Mouse (Mus musculus) T-cell, adult 2 months (primary cell): ENCODE data around the gene Akt3.
A peak's percentile ranks its signal among the peaks of the same experiment; 100 is the strongest.

ENCODE experiments used
- DNase-seq: peaks from one replicate; pipeline ENCODE4 v3.0.0; 2022; ENCODE audit warnings: low spot score

The Akt3 gene

DNA sequence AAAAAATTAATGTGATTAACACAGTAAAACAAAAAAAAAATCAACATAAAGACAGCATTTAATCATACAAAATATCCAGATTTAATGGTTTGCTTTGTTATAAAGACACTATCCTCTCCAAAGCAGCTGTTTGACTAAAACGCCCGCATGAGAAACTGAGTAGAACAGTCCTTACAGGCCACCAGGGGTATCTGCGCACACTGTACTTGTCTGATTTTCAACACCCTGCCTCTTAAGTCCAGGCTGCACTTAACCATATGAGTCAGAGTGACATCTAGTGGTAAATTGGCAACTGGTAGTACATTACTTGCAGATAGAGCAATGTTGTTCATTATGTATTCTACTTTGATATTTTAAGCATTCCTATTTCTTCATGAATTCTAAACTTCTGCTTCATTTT, 69.3 kb downstream of the Akt3 start:
- peak; percentile 46 for DNase-seq

DNA sequence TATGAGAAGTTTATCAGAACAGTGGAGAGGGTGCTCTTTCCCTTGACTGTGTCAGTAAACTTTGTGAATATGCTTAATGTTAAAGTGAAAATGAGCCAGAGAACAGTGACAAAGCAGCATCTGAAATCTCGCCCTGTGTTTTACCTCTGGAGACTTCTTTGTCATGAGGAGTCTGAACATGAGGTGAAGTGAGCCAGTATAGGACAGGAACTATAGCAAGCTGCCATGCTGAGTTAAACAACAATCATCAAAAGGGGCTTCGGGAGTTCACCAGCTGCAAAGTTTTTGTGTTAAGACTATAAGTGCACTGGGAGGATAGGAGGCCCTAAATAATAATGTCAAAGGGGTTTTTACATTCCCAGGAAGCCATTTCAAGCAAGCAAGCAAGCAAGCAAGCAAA, 71.3 kb downstream of the Akt3 start:
- DNase-seq = no peak

DNA sequence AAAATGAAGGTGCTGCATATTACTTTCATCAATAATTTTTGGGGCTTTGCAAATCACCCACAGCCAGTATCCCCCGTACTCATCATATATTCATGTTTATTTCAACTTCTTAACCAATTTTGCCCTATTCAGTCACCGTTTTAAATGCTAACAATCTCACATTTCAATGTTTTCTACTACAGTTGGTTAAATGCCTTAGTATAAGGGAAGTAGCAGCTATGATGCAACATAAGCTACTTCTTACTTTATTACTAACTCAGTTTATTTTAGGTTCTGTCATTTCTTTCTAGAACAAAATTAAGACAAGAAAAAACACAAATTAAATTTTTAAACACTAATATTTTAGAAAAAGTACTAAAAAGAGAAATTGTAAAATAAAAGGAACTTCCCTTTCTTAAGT, 78.4 kb downstream of the Akt3 start:
- DNase-seq = no peak

DNA sequence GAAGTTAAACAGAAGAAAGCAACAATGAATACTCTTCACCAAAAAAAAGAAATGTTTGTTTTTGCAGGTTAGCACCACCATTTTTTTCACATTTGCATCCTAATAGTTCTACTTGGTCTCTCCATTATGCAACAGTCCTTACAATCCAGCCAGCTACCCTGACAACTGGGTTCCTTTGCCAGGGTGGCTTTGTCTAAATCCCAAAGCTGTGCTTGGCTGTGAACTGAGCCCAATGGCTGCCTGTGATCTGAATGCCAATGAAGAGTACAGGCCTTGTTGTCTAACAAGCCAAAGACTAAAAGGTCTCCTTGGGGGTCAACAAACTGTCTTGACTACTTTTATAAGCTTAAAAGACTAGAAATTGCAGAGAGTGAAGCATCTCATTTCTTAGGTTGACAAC, 82.6 kb downstream of the Akt3 start:
- DNase-seq = no peak

DNA sequence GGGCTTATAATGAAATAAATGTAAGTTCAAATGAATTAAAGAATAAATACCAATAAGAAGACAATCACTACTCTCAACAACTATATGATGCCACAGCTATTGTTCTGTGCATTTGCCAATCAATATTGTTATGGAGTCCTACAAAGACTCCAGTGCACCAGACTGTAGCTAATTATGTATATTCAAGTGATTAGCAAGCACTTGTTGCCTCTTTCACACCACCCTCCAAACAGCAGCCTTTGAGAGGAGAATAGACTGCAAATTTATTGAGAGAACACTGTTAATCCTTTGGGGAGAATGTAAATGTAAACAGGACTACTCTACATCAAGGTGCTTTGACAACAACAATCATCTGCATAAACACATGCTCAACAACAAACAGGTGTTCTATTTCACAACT, 86.7 kb downstream of the Akt3 start:
- DNase-seq = no peak

DNA sequence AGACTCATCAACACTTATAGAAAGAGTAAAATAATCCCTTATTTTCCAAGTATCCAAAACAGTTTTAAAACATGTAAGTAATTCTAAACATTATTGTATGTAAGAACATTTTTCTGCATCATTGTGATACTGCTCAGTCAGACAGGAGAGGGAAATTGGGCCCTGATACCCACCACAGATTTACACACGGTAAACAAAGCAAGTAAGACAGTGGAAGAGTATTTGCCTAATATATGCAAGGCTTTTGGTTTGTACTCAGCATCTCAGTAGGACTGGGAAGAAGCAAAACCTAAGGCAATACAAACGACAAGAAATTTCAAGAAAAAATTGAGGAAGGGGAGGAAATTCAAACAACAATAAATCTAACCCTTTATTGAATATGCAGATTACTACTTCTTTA, 92.2 kb downstream of the Akt3 start:
- no peak for DNase-seq

DNA sequence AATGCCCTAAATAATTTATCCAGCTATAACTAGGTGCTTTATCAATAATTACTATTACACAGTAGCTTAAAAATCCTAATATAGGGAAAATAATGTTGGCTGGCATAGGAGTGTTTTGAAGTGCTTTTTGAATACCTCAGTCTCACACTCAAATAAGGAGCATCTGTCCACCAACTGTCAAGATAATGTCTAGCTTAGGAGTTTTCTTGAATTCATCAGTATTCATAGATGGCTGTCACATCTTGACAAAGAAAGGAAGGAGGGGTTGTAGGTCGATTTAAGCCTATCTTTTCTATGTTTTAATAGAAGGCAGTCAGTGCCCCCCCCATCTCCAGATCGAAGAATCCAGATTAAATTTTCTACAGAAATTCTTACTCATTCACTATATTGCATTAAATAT, 92.7 kb downstream of the Akt3 start:
- no peak for DNase-seq

DNA sequence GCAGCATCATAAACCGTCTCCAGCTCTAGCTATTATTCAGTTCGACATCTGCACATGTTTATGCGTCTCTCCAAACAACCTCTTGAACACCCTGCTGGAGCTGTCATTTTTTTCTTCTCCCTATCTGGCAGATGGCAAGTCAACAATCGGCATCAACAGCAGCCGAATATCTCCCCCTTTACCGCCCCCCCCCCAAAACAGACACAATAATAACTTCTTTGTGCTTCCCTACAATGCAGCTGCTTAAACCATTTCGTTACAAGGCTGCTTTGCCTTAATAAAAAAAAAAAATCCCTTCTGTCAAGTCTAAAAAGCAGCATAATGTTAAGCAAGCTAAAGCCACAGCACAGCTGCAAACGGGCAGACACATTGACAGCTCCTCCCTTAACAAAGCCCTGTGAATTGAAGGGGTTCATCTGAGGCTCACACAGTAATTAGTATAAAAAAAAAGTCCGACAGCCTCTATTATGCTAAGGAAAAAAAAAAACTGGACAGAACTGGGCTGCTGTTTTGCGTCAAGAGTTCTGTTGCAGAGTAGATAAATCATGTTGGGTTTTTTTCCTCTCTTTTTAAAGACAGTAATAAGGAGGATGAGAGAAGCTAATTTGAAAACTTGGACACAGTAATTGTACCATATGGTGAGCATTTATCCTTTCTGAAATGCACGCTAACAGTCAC, 107.5 kb downstream of the Akt3 start:
- no peak for DNase-seq

DNA sequence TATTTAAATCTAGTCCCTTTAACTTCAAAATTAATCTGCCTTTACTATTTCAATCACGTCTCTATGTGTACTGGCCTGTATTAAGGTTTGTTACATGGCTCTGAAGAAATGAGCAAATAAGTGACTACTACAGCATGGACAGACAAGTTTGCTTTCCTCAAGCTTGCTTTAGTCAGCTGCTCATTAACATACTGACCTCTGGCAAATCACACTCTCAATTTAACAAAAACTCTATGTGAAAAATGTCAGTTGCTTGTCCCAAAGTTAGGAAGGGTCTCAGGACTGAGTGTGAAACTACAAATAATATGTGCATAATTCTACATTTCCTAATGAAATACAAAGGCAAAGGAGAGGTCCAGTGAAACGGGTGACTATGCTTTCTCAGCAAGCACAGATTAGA, 109.3 kb downstream of the Akt3 start:
- no peak for DNase-seq

DNA sequence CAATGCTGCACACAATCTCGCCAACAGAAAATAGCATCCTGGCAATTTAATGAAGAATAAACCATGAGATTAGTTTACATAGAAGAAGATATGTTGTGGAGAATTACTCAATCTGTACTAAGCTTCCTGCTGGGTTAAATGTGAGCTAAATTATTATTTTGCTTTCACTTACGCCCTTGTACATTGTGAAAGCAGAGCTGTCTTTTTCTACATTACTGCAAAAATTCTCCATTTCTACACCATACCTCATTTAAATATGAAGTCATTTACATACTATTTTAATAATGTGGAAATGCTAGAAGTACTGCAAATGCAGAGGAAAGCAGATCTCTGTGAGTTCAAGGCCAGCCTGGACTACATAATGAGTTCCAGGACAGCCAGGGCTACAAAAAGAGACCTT, 116.5 kb downstream of the Akt3 start:
- DNase-seq = no peak

DNA sequence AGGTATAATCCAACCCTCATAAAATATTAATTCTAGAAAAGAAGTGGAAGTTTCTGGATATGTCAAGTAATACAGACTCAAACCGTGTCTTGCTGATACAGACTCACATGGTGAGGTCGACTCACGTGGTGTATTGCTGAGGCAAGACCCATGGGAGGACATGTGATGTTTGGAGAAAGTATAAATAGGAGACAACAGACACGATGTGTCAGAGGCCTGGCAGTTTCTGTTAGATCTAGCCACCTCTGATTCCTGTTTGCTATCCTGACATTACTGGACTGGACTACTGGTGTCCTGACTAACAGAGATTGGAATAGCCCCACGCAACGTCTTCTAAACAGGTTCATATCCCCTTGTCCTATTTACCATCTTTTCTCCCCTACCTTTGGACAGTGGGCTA, 118.4 kb downstream of the Akt3 start:
- no peak for DNase-seq

DNA sequence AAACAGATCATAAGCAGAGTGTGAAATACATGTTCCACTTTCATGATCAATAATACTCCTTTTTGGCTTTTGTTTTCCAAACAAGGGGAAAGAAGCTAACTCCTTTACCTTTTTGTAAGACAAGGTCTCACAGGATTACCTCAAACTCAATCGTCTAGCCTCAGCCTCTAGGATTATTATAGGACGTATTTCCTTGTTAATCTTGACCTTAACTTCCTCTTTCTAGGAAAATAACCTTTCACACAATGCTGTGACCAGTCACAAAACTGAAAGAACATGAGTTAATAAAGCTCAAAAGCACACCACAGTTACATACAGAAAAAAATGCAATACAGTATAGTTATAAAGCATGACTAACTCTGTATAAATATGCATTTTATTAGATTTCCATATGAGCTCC, 126.5 kb downstream of the Akt3 start:
- no peak for DNase-seq

DNA sequence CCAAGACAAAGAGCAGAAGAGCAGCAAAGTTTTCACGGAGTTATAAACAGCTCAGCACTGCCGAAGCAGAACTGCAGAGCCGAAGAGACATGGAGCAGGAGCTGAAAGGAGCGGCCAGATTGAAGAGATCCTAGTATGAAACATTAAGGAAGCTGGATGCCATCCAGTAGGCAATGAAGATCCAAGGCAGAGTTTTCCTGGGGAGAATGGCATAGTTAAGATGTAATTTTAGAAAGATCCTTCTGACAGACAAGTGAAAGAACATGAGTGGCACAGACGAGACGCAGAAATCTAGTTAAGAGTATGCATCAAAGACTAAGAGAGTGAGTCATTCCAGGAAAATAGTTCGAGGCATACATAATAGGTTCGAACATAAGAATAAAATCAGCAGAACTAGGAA, 131.3 kb downstream of the Akt3 start:
- DNase-seq = no peak

DNA sequence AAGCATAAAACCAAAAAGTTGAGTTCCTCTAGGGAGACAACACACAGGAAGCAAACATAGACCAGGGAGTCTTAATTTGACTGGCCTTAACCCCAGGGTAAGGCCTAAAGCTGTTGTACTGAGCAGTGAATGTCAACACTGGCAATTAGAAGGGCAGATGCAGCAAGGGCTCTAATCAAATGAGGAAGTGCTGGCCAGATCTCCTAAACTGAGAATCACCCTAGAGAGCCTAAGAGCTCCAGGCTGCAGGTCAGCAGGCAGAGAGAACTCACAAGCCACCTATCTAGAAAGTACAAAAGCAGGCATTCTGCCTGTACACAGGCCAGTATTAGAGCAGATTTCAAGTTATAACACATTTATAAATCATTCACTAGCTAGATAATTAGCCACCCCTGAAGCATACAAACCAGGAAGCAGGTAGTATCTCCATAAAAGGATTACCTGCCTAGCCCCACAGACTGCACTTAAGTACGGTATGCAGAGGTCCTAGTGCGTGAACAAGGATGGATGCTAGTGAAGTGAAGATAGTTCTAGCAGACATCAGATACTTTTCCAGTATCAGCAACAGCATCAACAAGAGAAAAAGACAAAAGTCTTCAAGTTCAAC, 147.2 kb downstream of the Akt3 start:
- no peak for DNase-seq

DNA sequence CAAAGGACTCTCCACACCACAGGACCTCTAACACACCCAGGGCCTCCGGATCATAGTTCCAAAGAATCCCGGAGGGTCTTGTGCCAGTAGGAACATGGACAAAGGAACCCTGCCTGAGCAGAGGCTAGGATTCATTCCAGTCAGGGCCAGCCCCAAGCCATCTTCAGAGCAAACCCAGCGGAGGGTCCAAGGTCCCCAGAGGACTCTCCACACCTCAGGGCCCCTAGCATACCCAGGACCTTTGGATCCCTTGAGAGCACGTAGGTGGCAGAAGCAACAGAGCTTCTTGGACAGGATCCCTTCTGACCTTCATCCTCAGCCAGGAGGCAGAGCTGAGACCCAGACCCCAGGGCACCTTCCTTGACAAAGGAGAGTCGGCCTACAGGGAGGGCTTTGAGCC, 167.5 kb downstream of the Akt3 start:
- no peak for DNase-seq

DNA sequence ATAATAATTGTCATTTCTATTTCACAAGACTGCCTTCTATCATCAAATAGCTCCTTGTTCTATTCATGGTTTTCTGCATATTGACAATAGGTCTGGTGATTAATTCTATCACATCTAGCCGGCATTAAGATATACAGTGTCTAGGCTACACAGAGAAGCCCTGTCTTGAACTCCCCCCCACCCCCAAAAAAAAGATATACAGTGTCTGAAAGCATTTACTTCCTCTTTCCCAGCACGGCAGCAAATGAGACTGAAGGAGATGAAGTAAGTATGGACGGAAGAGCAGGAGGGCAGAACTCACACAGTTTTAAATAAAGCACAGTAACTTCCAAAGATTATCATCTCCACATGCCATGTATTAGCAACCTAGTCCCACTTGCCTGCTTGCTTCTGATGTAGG, 168.5 kb downstream of the Akt3 start:
- DNase-seq = no peak

DNA sequence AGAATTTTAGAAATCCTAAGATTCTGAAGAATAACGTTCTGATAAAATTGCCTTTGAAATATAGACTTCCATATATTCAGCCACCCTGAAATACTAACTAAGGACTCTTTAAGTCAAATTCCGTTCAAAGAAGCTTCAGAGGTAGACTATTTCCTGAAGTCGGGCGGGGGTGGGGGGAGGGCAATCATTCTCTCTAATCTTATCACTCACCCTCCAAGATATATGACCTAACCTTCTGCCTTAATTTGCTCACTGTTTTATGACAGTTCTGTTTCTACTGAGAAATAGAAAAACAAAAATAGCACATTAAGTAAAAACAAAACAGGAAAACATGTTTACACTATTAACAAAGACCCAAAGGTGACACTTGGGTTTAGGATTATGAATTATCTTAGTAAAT, 169.0 kb downstream of the Akt3 start:
- DNase-seq = no peak

DNA sequence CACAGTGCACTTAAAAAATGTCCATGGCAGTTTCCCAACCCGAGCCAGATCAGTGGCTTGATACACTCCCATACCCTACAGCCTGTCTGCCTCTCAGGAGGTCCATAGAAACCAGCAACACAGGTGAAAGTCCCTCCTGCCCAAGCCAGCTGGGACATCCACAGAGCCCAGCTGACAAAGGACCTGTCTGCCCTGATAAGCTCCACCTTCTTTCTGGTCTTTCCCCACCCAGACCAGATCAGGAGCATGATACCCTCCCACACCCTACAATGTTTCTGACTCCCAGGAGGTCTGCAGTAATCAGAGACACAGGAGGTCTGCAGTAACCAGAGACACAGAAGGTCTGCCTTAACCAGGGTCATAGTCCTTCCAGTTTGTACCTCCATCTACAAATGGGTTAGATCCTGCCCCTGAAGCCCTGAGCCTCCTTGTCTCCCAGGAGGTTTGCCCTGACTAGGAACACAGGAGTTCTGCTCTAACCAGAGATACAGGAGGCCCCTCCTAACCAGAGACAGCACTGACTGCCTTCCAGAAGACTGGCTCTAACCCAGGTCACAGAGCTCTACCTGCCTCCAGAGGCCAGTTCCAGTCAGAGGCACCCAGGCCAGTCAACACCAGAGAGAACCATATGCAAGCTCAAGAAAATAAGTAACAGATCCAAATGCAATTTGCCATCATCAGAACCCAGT, 175.9 kb downstream of the Akt3 start:
- DNase-seq = no peak

DNA sequence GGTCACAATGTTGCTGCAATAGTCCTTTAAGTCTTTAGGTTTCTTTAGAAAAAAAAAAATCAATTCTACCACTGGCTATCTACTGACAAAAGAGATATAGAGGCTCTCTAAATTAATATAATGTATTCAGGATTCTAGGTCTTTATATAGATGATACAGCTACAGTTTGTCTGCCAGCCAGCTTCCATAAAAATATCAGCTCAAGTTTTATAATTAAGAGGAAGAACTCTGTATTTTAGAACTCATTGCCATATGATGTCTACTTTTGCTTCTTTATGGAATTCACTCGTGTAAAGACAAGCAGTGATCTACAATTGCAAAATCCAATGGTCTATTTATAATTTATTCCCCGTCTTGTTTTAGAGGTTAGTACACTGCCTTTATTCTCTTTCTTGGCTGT, 188.8 kb downstream of the Akt3 start:
- DNase-seq = no peak

DNA sequence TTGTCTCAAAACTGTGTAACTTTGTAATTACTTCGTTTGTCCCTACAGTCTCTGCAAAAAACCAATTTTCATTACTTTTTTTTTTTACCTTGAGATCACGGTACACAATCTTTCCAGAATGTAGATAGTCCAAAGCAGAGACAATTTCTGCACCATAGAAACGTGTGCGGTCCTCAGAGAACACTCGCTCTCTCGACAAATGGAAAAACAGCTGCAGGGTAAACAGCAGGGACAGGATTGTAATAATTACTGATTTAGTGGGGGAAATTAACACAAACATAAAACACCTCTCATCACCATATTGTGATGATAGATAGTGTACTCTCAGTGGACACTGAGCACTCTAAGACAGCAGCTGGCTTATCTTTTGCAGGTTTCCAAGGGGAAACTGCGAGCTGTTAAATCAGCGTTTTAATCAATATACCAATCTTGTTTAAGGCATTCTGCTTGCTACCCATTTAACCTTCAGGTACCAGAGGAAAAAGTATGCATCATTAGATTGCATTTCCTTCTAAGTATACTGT, 190.8 kb downstream of the Akt3 start:
- no peak for DNase-seq

DNA sequence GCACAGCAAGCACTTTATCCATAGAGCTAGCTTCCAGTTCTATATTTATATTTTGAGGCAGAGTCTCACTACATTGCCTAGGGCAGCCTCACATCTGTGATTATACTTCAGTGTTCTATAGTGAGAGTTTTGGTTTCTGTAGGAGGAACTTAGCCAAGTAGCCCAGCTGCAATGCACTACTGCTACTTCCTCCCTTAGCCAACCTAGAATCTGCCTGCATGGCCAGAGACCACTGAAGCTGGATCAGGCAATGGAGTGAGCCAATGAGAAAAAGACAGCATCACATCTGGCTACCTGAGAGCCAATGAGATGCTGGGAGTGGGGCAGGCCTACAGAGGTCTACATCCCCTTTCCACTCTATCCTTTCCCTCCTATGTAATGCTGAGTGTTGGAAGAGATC, 192.3 kb downstream of the Akt3 start:
- DNase-seq = no peak

DNA sequence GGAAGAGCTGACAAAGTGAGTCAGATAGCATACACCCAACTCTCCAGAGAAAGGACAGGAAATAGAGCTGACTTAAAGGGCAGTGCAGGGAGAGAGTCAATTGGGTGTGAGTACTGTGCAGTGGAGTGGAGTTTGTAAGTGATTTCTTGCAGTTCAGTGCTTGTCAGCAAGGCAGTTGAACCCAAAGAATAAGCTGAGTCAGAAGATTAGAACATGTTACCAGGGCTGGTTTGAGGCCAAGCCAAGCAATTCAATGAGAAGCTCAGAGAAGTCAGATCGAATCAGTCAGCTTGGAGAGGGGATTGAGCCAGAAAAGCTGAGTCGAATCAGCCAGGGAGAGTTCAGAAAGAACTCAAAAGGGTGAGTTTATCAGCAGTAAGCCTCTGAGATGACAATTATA, 196.2 kb downstream of the Akt3 start:
- DNase-seq = no peak

DNA sequence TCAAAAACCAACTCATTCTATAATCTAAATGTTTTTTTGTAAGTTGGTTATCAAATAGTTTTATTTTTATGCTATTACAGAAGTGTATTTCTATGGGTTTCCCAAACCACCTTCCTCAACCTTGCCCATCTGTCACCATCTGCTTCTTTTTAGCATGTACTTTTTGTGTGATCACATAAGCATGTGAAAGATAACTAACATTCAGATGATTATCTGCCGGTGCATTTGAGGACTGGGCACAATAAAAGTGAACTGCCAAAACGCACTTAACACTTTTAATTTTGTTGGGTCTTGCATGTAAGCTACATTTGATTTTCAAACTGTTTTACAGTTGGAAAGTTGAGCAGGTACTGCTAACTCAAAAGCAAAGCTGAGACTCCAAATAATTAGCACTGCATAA, 203.1 kb downstream of the Akt3 start:
- no peak for DNase-seq
